Mouse (Mus musculus) B cell, adult 67 days (primary cell): ENCODE measurements around the gene Stip1. TPM values are rescaled to one million over a fixed set of nuclear protein-coding genes. Genes with fewer than 3 reads are reported as not detected.

Source experiments
- total RNA-seq, 2 experiments: library from RNA; stranded (reverse); gene quantifications; 4 replicates each; pipeline ENCODE4 v1.2.4; 2023

Gene Stip1
- total RNA-seq = 100 to 1,000 TPM in 1 of 2 experiments, 10 to 100 TPM in 1; 85.8 to 161 TPM

GRCm38 (mm10) chr19:7039841-7040636, at the start of gene Stip1:
TSS of gene Stip1 (minus strand) at chr19:7039967.

GRCm38 (mm10) chr19:7056248-7057087, 16.7 kb upstream of the Stip1 start, which contains the start of gene Macrod1:
TSS of gene Macrod1 (plus strand) at chr19:7056810.

GRCm38 (mm10) chr19:7019191-7019590, 20.6 kb downstream of the Stip1 start, which contains the start of gene Fermt3:
TSS of gene Fermt3 (minus strand) at chr19:7019469.

GRCm38 (mm10) chr19:6996006-6996405, 43.8 kb downstream of the Stip1 start, which contains the start of the genes Nudt22 and Trpt1:
TSS of gene Nudt22 (minus strand) at chr19:6996117.
TSS of gene Trpt1 (plus strand) at chr19:6996131.

GRCm38 (mm10) chr19:6992011-6992858, 47.5 kb downstream of the Stip1 start, which contains the start of gene Dnajc4:
TSS of gene Dnajc4 (minus strand) at chr19:6992572.

GRCm38 (mm10) chr19:6987061-6987903, 52.5 kb downstream of the Stip1 start, which contains the start of gene Vegfb:
TSS of gene Vegfb (minus strand) at chr19:6987651.

GRCm38 (mm10) chr19:6980381-6981093, 59.2 kb downstream of the Stip1 start, which contains the start of gene Fkbp2:
TSS of gene Fkbp2 (minus strand) at chr19:6980501.

GRCm38 (mm10) chr19:6975537-6976521, 63.9 kb downstream of the Stip1 start, which contains the start of gene Plcb3:
TSS of gene Plcb3 (minus strand) at chr19:6976470.

GRCm38 (mm10) chr19:6974211-6975205, 65.3 kb downstream of the Stip1 start, which contains the start of gene Ppp1r14b:
TSS of gene Ppp1r14b (plus strand) at chr19:6974968.

Other genes with a start within 250 kb of the Stip1 start
- gene Rps6ka4, start 199.3 kb downstream of the Stip1 start, total RNA-seq = 10 to 100 TPM; 31.2 to 32.4 TPM
- gene Ccdc88b, start 181.8 kb downstream of the Stip1 start, total RNA-seq = 10 to 100 TPM; 26.6 TPM
- 100 to 1,000 TPM; 148 to 164 TPM for gene Trmt112, start 130.3 kb downstream of the Stip1 start, total RNA-seq
- 10 to 100 TPM; 84.2 to 90.7 TPM for gene Prdx5, start 129.9 kb downstream of the Stip1 start, total RNA-seq
- 10 to 100 TPM; 61.0 to 65.8 TPM for gene Esrra, start 118.2 kb downstream of the Stip1 start, total RNA-seq
- not detected for gene Catsperz, start 114.6 kb downstream of the Stip1 start, total RNA-seq
- gene Kcnk4, start 105.5 kb downstream of the Stip1 start, total RNA-seq = not detected
- gene Bad, start 98.1 kb downstream of the Stip1 start, total RNA-seq = 10 to 100 TPM; 14.5 to 19.4 TPM
- 10 to 100 TPM; 16.7 to 18.1 TPM for gene Gpr137, start 97.5 kb downstream of the Stip1 start, total RNA-seq
- 100 to 1,000 TPM in 1 of 2 experiments, 10 to 100 TPM in 1; 98.1 to 108 TPM for gene Ppp1r14b, start 65.0 kb downstream of the Stip1 start, total RNA-seq
- gene Plcb3, start 63.5 kb downstream of the Stip1 start, total RNA-seq = 10 to 100 TPM; 19.8 to 22.5 TPM
- gene Fkbp2, start 59.5 kb downstream of the Stip1 start, total RNA-seq = 10 to 100 TPM; 27.2 to 32.8 TPM
- 10 to 100 TPM; 14.8 to 22.4 TPM for gene Vegfb, start 52.3 kb downstream of the Stip1 start, total RNA-seq
- 10 to 100 TPM; 25.7 to 30.4 TPM for gene Dnajc4, start 47.4 kb downstream of the Stip1 start, total RNA-seq
- 1 to 10 TPM; 4.1 to 8.3 TPM for gene Nudt22, start 43.9 kb downstream of the Stip1 start, total RNA-seq
- 1 to 10 TPM; 5.0 to 6.1 TPM for gene Trpt1, start 43.8 kb downstream of the Stip1 start, total RNA-seq
- 100 to 1,000 TPM; 174 to 183 TPM for gene Fermt3, start 20.5 kb downstream of the Stip1 start, total RNA-seq
- gene Macrod1, start 16.8 kb upstream of the Stip1 start, total RNA-seq = 1 to 10 TPM; 6.9 to 7.1 TPM
- gene Flrt1, start 65.8 kb upstream of the Stip1 start, total RNA-seq = under 1 TPM in 1 of 2 experiments, not detected in 1; 0.09 TPM
- gene Otub1, start 166.3 kb upstream of the Stip1 start, total RNA-seq = 100 to 1,000 TPM; 129 to 137 TPM
- 100 to 1,000 TPM; 301 to 322 TPM for gene Cox8a, start 177.6 kb upstream of the Stip1 start, total RNA-seq
- 10 to 100 TPM; 53.8 to 54.6 TPM for gene Naa40, start 201.2 kb upstream of the Stip1 start, total RNA-seq
- gene Rcor2, start 227.4 kb upstream of the Stip1 start, total RNA-seq = 1 to 10 TPM; 2.3 to 2.8 TPM